Mouse (Mus musculus): ENCODE measurements around the gene Catsper4. TPM values are rescaled to one million over a fixed set of nuclear protein-coding genes. Genes with fewer than 3 reads are reported as not detected.

Catsper4 gene
- total RNA-seq, 2 experiments from 2014 or later: not detected

DNA sequence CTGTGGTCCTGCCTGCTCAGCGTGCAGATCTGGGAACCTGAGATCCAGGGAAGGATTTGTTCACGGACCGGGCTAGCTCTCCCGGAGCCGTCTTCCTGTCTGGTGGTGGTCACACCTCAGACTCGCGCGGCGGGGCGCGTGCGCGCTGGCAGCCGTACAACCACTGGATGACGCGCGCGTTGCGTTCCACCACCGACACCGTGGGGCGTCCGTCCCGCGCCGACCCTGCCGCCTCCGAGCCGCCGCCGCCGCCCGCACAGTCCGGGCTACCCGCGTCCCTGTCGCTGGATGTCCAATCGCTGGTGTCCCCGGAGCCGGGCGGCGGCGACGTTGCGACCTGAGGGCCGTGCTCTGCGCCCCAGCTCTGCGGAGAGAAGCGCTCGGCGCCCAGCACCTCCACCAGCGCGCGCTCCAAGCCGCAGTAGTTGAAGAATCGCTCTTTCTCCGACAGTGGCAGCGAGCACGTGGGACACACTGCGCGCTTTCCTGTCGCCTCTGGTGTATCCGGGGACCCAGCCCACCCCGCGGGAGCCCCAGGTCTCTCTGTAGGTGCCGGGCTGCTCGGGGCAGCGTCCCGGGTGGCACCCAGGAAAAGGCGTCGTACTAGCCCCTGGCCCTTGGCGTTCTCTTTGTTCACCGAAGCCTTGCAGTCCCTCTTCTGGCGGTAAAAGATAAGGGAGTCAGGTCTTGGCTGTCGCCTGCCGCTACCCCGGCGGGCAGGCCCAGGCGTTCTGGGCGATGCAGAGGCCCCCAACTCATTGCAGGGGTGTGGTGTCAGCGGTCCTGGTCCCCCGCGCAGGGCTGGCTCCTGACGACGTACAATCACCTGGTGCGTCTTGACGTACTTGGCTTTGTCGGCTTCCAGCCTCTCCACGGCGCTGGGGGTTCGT is 24.3 kb upstream of the Catsper4 start:
- DNase-seq (ENCODE audit: low spot score in 2 of 2): peak in 1 of 2 experiments; percentile 37

DNA sequence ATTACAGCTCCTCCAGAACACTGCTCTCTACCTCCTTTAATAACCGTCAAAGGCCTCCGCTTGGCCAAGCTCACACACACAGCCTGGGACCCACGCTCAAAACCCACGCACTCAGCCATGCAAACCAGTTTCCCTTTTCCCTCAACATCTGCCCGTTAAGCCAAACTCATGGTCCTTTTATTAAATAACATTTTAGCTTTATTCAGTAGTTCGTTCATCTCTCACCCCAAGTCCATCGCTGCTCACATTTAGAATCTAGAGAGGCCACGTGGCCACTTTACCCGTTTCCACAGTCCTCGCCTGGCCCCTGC is 23.7 kb upstream of the Catsper4 start:
- DNase-seq (ENCODE audit: low spot score in 2 of 2): no peak

- DNase-seq (ENCODE audit: low spot score in 2 of 2): no peak
These were observed 23.1 kb upstream of the Catsper4 start for GRCm38 (mm10) chr4:134250116-134250929.

DNA sequence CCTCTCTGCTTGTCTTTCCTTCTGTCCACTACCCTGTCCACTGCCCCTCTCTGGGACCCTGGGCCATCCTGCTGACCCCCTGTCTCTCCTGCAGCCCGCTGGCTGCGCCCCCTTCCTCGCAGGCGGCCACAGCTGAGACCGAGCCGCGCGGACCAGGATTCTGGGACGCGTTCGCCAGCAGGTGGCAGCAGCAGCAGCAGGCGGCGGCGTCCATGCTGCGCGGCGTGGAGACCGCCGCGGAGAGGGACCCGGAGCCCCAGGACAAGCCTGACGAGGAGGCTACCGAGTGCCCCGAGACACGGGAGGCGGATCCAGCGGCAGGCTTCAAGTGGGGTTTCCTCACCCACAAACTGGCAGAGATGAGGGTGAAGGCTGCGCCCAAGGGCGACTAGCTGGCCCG is 22.5 kb upstream of the Catsper4 start:
- peak; percentile 70 to 80 for DNase-seq (ENCODE audit: low spot score in 2 of 2)

DNA sequence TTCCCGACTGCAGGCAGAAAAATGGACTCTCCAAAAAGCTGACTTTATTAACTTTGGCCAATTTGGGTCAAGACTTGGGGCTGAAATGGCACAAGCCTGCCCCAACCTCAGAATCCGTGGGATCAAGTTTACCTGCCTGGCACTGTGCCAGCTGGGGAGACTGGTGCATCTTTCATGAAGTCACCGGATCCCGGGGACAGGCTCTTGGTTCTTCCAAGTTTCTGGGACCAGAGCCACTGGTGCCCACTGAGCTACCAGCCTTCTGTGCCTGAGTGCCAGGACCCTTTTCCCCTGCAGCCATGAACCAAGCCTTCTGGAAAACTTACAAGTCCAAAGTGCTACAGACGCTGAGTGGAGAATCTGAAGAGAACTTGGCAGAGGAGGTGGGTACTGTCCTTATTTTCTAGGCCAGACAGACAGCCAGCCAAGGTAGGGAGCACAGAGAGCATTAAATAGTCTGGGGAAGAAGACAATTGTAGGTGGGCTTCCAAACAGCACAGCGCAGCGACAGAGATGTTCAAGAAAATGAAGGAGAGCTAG is 19.6 kb upstream of the Catsper4 start, which contains the start of gene Gm30191:
TSS of gene Gm30191 (plus strand) at position 217 of the 540 bp plus-strand sequence.
- no peak for DNase-seq (ENCODE audit: low spot score in 2 of 2)

DNA sequence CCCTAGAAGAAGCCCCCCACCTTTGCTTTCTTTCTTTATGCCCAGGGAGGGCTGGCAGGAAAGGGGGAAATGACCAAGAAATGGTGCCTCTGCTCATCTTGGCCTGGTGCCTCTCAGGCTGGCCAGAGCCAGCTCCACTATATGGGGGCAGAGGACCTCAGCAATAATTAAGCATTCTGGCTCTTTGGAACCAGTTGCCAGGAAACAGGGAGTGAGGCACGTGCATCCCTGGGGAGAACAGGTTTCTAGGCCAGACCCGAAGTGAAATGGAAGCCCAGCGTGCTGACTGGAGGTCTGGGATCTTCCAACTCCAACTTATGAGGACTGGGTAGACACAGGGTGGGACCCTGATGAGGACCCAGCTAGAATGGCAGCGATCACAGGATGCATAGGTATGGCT is 19.1 kb upstream of the Catsper4 start:
- no peak for DNase-seq (ENCODE audit: low spot score in 2 of 2)

DNA sequence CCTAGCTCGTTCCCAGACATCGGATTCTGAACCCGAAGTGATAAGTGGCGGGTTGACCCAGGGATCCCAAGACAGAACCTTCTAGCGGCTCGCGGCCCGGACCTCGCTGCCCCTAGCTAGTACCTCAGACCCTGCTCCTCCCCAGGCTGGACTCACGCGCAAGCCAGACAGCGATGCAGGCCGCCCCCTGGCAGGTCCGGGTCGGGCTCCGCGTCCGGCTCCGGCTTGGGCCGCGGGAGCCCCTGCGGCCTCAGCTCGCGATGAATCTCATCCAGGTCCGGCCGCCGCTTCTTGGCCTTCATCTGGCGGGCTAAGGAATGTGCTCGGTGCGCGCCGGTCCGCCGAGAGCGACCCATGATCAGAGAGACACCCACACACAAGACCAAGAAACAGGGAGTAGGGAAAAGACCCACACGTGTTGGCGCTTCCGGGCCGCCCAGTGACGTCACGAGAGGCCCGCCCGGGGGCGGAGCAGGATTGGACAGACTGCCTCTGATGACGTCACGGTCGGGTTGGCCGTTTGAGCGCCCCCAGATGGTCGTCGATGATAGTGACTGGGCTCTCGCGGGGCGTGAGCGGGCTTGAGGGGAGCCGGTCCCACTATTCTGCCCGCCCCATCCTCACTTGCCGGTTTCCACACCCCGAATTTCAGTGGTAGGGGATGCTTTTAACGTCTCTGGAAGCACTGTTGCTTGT is 18.1 kb upstream of the Catsper4 start, which contains the start of gene Zfp593:
TSS of gene Zfp593 (minus strand) at position 445 of the 696 bp plus-strand sequence.
- peak; percentile 95 to 96 for DNase-seq (ENCODE audit: low spot score in 2 of 2)

- DNase-seq (ENCODE audit: low spot score in 2 of 2): no peak
These were observed 16.5 kb upstream of the Catsper4 start, which contains the start of gene E130218I03Rik for GRCm38 (mm10) chr4:134243516-134244250. Gene E130218I03Rik (plus strand): TSS chr4:134243662.

GRCm38 (mm10) chr4:134238686-134239085 is 11.5 kb upstream of the Catsper4 start:
- DNase-seq (ENCODE audit: low spot score in 2 of 2): no peak

DNA sequence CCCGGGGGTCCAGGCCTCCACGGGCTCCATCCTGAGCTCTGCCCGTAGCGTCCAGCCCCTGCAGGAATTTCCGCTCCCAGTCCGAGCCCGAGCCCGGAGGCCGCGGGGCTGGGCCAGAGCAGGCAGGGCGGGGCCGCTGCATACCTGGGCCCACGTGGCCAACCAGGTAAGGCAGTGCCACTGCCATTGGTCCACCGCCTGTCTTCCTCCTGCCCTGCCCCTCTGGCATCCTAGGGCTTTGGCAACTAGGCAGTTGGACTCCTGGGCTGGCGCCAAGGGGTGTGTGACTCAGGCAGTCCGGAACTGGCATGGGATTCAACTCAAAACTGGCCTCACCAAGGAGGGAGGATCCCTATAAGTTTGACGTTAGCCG is 11.1 kb upstream of the Catsper4 start, which contains the start of gene Cnksr1:
TSS of gene Cnksr1 (minus strand) at position 121 of the 373 bp plus-strand sequence.
- DNase-seq (ENCODE audit: low spot score in 2 of 2): peak; percentile 35 to 65

DNA sequence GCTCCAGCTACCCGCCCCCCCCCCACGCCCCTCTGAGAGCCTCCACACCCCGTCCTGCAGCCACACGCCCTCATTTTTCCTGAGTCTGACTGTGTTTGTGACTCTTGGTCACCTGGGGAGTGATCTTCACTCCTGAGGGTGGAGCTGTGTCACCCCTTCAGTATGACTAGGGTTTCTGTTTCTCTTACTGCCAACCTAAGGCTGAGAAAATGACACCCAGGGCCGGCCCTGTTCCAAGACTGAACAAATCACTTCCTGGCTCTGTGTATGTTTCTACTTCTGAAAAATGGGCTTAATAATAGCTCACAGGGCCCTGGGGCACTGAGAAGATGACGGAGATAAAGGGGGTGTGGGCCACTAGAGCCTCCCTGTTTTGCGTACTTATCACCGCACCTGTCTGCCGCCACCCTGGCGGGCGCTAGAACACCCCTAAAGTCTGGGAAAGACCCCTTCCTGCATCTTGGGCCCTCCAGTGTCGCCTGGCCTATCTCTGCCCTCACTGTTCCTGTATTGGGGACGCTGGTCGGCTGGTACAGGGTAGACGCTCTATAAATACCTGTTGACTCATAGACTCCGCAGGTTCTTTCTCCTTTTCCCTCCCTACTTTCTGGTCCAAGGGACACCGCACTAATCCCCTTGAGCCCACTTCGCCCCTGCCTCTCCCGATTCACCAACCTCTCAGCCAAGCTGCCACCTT is 10.5 kb upstream of the Catsper4 start:
- DNase-seq (ENCODE audit: low spot score in 2 of 2): no peak

- no peak for DNase-seq (ENCODE audit: low spot score in 2 of 2)
These were observed 7.7 kb upstream of the Catsper4 start for GRCm38 (mm10) chr4:134234876-134235275.

- no peak for DNase-seq (ENCODE audit: low spot score in 2 of 2)
These were observed 3.2 kb upstream of the Catsper4 start for GRCm38 (mm10) chr4:134230431-134230830.

DNA sequence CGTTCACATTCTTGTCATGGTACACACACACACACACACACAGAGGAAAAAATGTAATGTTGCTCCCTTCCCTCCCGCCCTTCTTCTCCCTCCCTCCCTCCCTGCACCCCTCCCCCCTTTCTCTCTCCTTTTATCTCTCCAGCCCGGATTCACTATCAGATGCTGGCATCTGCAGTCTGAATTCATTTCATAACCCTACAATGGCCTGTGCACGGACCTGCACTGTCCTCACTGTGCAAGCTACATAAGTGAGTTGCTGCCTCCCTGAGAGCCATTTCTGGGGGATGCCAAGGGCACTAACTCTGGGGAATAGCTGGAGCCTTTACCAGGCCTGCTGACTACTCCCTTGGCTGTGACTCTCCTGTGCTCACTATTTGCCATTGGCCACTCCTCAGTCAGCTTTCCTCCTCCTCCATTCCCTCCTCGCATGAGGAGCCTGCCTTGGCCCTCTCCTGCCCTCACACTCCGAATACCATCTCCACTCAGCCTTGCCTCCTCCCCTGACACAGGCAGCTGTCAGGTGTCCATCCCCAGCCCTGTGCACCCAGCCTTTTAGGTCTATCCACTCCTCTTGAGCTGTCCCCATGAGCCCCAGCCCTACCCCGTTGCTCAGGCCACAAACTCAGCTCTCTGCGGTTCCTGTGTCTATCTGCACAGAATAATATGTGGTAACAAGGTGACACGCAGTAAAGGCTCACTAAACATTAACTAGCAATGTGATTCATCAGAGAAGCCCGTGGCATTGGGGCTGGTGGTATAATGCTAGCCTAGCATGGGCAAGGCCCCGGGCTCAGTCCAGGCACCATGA is 4.2 kb downstream of the Catsper4 start:
- DNase-seq (ENCODE audit: low spot score in 2 of 2): no peak

DNA sequence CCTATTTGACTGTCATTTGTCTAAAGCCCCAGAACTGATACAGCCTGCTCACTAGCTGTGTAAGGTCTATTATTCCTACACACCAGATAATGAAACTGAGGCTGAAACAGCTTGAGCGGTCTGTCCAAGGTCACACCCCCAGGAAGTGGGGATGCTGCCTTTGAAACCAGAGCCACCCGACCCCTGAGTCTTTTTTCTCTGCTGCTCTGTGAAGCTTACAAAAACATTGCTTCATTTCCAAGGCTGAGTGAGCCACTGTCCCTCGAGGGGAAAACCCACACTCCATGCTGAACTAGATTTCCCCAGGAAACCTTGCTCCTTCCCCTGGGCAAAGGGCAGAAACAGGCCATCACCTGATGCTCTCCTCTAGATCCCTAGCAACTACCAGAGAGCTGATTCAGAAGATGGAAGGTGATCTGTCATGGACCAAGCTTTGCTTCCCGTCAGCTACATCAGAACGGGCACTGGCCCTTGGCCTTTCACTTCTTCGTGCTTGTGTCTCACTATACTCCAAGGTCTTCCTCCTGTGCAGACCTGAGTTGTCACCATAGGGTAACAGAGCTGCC is 20.6 kb downstream of the Catsper4 start:
- no peak for DNase-seq (ENCODE audit: low spot score in 2 of 2)

DNA sequence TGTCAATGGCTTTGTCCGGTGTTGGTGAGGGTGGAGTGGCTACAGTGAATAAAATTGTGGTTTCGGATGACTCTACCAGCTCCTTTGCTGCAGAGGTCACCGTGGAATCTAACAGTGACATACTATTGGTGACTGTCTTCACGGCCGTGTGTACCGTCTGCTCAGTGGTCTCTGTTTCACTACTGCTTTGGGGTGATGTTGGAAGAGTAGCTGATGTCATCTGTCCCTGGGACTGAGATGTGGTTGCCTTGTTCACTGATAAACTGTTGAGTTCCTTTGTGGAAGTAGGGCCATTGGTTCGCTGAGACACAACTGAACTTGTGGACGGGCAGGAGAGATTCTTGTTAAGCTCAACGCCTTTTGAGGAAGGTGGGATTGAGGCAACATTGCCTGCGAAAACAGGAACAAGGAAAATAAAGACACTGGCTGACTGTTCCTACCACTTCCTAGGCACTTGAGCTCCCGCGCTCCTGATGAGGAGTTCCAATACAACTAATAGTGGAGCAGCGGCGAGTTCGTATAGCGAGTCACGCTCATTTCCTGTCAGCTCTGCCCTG is 23.8 kb downstream of the Catsper4 start:
- DNase-seq (ENCODE audit: low spot score in 2 of 2): no peak

DNA sequence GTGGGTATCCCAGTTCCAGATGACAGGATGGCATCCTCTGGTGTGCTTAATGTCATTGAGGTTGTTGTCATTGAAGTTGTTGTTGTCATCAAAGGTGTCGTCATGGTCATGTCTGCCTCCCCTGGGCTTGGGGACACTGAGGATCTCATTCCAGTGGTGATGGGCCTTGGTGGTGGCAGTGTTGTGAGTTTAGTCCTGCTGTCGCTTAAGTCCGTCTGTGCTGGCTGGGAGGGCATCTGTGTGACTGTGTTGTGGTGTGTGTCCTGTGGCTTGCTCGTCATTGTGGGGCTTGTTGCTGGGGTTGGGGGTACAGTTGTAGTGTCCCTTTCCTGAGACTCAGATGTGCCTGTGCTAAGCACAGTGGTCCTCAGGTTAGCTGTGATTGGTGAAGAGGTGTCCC is 24.3 kb downstream of the Catsper4 start, which contains the start of gene Gm7534:
TSS of gene Gm7534 (minus strand) at position 101 of the 400 bp plus-strand sequence.
- no peak for DNase-seq (ENCODE audit: low spot score in 2 of 2)

DNA sequence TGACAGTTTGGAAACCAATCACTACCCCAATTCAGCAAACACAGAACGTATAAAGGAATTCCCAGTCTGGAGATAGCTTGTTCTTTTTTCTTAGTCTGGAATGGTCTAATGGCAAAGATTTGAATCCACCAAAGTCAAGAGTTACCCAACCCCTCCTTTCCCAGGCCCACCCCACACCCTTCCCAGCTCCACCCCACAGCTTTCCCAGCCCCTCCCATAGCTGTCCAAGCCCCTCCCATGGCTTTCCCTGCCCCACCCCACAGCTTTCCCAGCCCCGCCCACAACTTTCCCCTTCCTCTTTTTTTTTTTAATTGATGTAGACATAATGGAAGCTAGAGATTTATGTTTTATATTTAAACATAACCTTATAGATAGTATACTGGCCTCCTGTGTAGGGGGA is 27.8 kb downstream of the Catsper4 start:
- DNase-seq (ENCODE audit: low spot score in 2 of 2): no peak

All from gastrocnemius, postnatal 4 days (tissue).